Mouse (Mus musculus) spleen, adult 2 months (tissue): Measurements from ENCODE around the gene Bmf.

Experiments
- CTCF ChIP-seq: fragments of 200-500 bp; IDR thresholded peaks from 2 replicates; pipeline ENCODE4 v1.5.1; 2011; ENCODE audit warnings: mild to moderate bottlenecking, inconsistent platforms; ENCODE audit not compliant: insufficient read depth, insufficient read length, insufficient replicate concordance; ENCODE audit errors: extremely low read depth
- POLR2A ChIP-seq: fragments of 200-500 bp; IDR thresholded peaks from 2 replicates; pipeline ENCODE4 v1.6.1; 2011; ENCODE audit warnings: low read depth, low read length, inconsistent platforms

GRCm38 (mm10) chr2:118520042-118520933, 29.2 kb downstream of the Bmf start:
- no peak for TF ChIP-seq POLR2A
- no peak for TF ChIP-seq CTCF
